Mouse (Mus musculus) thymus, postnatal 36 days (tissue): ENCODE measurements around the gene Olfr1176.

ENCODE experiments used
- DNase-seq, 2 experiments: peaks; one replicate each; pipeline ENCODE4 v3.0.0; 2022; ENCODE audit warnings: mixed read lengths in 2 of 2

Gene Olfr1176

DNA sequence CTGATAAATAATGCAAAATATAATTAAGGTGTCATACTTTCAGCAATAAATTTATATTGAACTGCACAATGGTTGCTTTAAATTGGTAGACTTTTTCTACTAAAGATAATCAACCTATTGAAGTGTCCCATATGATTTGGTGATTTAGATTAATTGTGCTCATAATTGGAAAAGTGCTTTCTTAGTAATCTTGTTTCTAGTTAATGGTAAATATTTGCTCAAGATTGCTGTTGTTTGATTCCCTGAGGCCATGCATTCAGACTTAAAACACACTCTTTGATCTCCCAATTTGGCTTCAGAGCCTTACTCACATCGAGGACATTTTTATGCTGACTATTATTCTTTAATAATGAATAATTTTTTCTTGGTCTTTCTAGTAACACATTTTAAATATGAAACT lies at the start of gene Olfr1176:
Gene Olfr1176 (plus strand): TSS at position 301 of the 400 bp plus-strand sequence.
- no peak for DNase-seq

DNA sequence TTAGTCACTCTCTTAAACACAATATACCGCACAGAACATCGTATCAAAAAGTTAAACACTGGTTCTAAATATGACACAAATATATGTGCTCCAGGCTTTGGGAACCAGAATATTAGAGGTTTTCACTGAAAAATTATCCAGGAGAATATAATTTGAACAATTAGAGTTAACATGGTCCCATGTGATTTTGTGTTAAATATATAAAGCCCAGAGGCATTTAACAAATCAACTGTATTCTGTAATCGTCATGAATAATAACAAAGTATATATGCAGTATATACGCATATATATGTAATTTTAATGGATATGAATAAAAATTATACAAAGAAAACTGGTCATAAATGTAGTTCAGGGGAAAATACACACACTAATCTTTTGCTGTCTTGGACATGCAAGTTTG lies 21.5 kb upstream of the Olfr1176 start, which contains the start of gene Olfr1174-ps:
Gene Olfr1174-ps (minus strand): TSS at position 101 of the 400 bp plus-strand sequence.
- no peak for DNase-seq

DNA sequence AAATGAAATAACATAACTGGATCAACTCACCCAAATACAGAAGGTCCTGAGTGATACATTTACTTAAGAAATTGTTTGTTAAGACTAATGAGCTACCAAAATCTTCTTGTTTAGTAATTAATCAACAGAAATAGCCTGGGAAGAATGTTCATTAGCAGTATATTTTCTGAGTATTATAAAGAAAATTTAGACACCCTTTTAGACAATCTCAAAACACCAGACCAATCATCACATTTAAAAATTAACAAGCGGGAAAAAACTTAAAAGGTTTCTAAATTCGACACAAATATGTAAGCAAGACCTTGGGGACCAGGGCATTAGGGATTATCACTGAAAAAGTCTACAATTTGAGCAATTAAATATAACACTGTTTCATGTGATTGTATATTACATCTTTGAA lies 9.4 kb upstream of the Olfr1176 start, which contains the start of gene Olfr1175-ps:
Gene Olfr1175-ps (minus strand): TSS at position 101 of the 400 bp plus-strand sequence.
- no peak for DNase-seq

DNA sequence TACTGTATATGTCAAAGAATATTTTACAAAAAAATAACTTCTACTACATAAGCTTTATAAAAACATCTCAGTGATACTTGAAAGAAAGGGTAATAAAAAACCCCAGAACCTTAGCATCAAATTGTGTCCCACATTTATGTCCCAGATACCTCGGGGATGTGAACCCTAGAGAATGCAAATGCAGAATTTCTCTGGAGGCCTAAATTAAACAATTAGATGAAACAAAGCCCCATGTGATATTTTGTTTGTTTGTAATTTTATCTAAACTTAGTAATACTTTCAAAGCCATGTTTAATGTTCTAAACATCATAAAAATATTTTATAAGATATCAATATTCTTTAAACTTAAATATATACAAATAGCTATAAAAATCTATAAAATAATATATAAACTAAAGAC lies 9.9 kb downstream of the Olfr1176 start, which contains the start of gene Olfr1177-ps:
Gene Olfr1177-ps (minus strand): TSS at position 101 of the 400 bp plus-strand sequence.
- DNase-seq: no peak

DNA sequence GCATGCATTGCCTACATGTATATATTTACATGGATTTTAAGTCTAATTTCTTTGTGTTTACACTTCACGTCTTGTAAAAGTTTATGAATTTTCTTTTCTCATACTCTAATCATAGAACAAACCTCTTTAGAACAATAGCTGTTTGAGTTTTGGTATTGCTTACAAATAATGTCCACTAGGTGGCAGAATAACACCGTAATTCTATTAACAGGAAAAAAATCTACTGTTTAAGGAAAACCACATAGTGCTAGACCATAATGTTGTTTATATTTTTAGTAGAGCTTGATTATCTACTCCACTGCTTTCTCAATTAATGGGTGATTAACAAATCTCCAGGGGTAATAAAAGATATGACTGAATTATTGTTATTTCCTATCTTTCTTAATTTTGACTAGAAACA lies 19.8 kb downstream of the Olfr1176 start:
- no peak for DNase-seq

DNA sequence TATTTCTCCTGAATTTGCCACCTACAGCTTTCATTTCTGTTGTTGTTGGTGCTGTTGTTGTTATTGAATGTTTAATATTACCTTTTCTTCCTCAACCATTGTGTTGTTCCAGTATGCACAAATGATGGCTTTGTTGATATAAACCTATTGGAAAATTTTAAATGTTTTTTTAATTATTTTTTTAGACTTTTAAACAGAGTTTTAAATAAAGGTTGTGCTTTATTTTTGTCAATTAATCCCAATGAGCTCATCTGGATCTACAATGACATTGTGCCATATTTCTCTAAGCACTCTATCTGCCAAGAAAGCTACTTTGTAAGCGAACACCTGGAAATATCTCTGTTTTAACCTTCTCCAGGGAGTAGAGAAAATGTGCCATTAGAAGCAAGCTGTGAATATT lies 50.2 kb downstream of the Olfr1176 start, which contains the start of gene Olfr1178:
Gene Olfr1178 (plus strand): TSS at position 301 of the 400 bp plus-strand sequence.
- no peak for DNase-seq
